Mouse (Mus musculus): ENCODE measurements around the gene Pdcd7. TPM values are rescaled to one million over a fixed set of nuclear protein-coding genes. Genes with fewer than 3 reads are reported as not detected.
A peak's percentile ranks its signal among the peaks of the same experiment; 100 is the strongest.

Pdcd7 gene
- total RNA-seq, 2 experiments from 2014 or later = 10.3 to 12.6 TPM

DNA sequence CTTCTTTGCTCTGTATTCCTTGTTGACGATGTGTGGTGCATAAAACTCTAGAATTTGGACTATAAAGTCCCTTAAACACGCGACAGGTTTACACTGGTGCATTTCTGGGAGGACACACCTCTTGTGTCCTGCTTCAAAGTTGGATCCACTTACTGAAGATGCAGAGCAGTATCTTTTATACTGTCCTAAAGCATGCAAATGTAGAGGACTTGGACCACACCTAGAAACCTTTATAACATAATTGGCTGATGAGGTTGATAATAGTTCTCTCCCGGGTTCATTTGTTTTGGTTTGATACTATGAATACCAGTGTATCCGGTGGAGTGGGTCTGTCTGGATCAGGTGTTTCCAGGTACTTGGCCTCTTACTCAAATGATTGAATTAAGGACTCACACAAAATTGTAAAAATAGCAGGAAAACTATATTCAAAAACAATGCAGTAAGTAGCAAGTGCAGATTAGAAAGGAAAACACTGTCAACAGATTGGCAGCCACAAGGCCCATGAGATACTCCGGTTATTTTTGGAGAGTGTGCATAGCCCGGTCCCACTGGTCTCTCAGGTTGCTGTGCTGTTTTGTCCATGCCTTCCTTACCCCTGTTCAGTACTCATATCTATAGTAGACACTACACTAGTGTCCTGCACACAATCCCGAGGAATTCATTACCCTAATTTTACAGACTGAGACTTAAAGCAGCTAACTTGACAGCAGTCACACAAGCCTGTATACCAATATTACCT lies 1.4 kb downstream of the Pdcd7 start:
- intact Hi-C loops (cut with DNase I) = no loop called here
- no peak for DNase-seq

DNA sequence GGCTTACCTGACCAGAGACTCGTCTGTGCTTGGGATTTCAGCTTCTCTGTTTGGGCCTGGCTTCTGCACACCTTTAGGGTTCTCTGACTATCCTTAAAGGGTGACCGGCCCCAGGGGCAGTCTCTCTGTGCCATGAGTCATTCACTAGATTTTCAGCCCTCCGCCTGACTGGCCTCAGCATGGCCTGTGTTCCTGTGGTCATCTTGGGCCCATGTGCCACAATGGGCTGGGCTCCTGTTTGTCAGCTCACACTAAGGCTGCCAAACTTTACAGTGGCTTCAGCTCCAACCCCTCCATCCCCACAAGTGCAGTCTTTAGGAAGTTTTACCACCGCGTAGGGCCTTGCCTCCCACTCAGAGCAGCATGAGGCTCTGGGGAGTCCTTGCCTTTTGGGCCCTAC lies 7.3 kb downstream of the Pdcd7 start:
- no peak for DNase-seq
- intact Hi-C loops (cut with DNase I) = no loop called here

DNA sequence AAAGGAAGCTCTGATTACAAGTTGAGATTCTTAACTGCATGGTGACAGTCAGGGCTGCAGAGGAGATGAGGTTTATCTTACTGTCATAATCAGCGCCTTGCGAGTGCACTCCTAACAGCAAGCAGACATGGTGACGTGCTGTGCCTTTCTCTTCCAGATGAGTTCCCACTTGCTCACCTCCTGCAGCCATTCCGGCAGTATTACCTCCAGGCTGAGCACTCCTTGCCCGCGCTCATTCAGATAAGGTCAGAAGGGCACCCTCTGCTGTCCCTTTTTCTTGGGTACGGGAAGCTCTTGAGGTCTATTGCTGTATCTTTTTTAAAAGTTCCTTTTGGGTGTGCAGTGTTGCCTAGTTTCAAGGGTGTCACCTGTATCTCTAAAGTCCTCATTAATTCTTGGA lies 10.7 kb downstream of the Pdcd7 start:
- intact Hi-C loops (cut with DNase I) = no loop called here
- no peak for DNase-seq

DNA sequence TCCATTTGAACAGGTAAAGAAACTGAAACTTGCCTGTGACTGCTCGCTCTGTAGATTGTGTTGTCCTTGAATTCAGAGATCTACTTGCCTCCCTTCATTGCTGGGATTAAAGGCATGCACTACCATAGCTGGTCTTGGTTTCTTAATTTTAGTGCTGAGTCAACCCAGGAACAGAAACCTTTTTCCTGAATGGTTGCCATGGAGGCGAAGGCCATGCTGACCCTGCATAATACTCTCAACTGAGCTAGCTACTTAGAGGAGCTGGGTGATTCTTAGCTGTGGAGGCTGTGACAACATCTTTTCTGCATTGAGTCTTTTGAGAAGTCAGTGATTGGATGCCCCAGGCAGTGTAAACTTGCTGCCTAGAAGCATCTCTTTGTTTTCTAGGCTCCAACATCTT lies 11.1 kb downstream of the Pdcd7 start:
- no peak for DNase-seq
- intact Hi-C loops (cut with DNase I) = no loop called here

DNA sequence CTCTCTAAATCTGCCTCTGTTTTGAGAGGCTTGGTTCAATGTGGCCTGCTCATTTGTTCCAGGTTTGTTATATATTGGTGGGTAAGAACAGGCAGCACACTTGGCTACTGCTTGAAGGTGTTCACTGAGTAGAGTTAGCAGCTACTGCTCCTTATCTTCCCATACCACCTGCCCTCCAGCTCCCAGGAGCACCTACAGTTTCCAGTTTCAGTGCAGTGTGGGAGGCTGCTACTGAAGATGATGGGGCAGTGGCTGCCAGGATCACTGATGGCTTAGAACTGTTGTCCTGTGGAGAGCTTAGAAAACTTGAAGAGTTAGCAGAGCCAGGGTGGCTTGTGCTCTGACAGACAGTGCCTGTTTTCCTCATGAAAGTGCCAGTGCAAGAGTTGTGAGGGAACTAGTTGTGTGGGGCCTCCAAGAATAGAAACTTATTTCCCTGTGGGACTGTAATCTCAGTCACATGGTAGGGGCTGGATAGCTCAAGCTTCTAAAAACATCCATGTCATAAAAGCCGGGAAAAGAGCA lies 13.1 kb downstream of the Pdcd7 start:
- intact Hi-C loops (cut with DNase I) = no loop called here
- no peak for DNase-seq

DNA sequence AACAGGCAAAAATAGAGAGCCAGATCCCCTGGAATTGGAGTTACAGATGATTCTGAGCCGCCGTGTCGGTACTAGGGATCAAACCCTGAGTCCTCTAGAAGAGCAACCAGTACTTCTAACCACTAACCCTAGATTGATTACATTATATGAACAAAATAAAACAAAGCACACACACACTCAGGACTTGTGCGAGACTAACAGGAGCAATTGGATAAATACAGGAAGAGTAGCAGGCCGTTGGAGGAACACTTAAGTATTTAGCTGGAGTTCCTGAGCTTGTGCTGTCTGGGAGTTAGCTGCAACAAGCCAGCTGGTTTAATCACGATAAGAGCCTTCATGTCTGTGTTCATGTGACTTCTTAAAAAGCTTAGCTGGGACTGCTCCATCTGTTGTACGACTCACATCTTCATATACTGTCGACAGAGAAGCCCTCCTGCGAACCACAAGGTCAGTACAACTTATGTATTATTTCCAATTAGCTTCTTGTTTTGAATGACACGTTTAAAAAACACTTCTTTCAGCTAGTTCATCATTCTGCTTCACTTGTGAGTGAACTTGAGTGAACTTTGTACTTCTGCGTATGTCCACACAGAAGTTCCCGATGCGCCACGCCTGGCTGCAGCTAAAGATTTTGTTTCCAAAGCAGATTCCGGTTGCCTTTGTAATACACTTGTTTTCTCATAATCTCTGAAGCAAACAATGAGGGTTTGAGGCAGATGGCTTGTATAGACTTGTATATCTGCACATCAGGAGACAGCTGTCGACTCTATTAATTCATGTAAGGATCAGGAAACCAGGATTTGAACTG lies 14.9 kb downstream of the Pdcd7 start, which contains the start of gene Ubap1l:
Gene Ubap1l, plus strand, starts transcription at position 401 of the 808 bp plus-strand sequence.
- no peak for DNase-seq
- intact Hi-C loops (cut with DNase I) = no loop called here

DNA sequence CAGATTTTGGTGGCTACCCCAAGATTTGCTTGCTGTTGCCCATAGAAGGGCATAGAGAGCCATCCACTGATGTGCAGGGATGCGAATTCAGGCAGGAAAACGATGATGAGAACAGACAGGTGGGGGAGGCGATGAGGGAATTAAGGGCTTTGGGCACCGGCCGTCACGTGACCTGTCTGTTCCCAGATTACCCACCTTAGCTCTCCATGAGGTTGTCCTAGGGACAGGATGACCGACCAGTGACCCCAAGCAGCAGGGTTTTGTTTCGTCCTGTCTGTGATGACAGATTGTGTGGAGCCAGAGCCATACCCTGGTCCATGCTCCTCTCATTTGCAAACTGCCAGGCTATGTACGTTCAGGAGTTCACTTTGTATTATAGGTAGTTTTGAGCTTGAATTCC lies 17.8 kb downstream of the Pdcd7 start:
- intact Hi-C loops (cut with DNase I) = no loop called here
- no peak for DNase-seq

DNA sequence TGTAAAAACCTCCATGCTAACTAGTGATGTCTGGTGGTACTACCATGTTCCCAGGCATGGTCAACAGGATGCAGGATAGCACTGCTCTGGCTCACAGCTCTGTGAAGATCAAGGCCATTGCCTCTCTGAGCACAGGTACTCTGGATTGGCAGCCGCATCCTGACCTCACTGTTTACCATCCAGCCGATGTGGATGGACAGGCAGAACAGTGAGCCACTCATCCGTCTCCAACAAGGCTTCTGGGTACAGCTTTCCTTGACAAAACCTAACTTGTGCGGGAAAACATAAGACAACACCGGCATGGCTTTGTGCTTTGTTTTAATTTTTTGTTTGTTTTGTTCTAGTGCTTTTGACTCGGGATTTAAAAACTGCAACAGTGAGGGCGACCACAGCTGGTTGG lies 19.8 kb downstream of the Pdcd7 start:
- intact Hi-C loops (cut with DNase I) = no loop called here
- no peak for DNase-seq

DNA sequence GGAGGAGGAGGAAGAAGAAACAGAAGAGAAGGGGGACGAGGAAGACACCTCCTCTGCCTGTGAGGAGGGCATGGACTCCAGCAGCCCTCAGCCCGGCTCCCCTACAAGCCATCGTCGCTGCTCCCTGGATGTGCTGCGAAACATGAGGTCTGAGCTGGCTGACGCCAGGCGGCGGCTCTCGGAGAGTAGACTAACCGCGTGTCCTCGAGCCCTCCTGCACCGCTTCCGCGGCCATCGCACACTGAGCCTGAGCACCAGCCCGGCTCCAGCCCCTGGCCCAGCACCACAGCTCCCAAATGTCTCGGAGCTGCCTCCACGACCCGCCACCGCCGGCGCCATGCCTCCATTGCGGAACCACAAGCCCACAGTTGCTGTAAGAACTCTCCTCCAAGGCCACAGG lies 25.9 kb downstream of the Pdcd7 start:
- intact Hi-C loops (cut with DNase I) = loop anchor here (2.0 kb wide), 1 partner anchor 59 kb away; no protein-coding TSS in a partner anchor
- DNase-seq = no peak

DNA sequence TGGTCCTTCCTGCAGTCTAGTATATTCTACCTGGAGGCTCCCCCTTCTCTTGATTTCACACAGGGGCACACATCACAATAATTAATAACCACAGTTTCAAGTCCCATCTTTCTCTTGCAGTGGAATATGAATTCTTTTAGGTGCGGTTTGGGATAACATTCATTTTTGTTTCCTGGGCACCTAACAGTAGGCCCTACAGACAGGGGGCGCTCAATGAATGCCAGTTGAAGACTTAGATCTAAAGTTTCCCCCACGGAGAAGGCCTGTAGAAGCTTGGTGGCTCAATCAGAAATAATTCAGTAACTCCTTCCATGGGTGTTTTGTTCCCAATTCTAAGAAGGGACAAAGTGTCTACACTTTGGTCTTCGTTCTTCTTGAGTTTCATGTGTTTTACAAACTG lies 26.5 kb downstream of the Pdcd7 start:
- intact Hi-C loops (cut with DNase I) = loop anchor here (2.0 kb wide), 1 partner anchor 58 kb away; no protein-coding TSS in a partner anchor
- DNase-seq = peak in 1 of 2 experiments; percentile 30

DNA sequence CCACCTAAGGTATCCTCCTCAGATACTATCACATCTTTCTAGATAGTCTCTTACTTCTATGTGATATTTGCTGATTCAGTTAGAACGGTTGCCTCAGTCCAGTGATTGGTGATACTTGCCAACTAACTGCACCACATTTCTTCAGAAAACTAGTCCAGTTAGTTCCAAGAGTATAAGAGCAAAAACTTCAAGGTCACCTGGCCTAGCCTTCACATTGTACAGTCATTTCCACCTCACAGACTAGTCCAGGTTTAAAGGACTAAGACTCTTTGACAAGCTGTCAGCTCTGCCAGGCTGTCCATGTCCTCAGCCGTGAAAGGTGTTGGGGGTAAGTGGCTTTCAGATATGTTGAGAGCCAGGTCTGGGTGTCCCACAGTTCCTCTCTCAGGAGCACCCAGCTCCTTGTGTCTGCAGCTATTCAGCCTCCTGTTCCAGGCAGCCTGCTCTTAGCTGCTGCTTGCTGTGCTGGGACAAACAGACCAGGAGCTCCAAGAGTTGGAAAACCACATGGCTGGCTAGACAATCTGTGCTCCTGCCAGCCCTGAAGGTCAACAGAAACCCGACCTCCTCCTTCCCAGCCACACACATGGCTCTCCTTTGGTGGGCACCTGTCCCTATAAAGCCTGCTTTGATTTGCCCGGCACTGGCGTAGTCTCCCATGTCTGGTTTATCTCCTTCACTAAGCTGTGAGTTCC lies 28.7 kb downstream of the Pdcd7 start:
- peak in 1 of 2 experiments; percentile 37 for DNase-seq
- intact Hi-C loops (cut with DNase I) = no loop called here

DNA sequence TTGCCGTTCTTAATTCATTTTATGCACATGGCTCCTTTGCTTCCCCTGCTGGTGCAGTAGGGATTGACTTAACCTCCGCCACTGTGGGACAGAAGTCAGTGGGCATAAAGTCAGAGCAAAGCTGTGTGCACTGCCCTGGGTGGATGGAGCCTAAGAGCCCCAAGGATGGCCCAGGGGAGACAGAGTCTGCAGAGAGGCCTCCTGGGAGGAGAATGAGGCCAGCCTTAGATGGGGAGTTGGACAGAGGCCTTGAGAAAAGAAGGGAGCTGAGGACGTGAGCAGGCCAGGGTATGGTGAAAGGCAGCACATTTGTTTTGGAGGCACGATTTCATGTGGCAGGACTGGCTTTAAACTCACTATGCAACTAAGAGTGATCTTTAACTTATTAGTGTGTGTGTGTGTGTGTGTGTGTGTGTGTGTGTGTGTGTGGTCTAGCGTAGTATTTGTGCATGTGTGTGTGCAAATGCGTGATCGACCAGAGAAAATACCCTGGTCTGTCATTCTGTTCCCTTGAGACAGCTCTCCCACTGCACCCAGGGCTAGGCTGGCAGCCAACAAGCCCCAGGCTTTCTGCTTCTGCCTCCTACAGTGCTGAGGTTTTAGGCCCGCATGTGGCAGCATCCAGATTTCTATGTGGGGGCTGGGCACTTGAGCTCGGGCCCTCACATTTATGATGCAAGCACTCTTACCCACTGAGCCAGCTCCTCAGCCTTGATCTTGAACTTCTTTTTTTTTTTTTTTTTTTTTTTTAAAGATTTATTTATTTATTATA lies 29.4 kb downstream of the Pdcd7 start:
- no peak for DNase-seq
- intact Hi-C loops (cut with DNase I) = no loop called here

DNA sequence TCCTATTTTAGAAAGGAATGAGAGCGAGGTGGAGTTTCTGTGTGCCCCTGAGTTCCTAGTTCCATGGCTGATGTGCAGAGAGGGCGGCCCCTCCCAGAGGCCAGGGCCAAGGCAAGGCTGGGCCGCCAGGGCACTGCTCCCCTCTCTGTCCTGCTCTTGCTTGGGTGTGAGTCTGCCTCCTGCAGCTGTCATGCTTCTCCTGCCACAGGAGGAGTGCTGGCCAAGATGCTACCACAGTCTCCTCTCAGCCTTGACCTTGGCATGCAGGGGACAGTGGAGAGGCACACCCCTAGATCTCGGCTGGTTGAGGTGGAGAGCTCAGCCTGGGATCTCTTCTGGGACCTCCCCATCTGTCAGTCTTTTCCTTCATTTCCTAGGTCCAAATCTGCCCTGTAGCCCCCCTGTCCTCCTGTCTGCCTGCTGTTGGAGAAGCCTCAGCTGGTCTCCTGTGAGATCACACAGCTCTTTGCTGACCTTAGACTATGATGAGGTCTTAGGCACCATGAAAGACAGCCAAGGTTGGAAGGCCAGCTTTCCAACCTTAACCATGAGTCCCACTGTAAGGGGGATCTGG lies 35.2 kb downstream of the Pdcd7 start:
- intact Hi-C loops (cut with DNase I) = no loop called here
- DNase-seq = no peak

DNA sequence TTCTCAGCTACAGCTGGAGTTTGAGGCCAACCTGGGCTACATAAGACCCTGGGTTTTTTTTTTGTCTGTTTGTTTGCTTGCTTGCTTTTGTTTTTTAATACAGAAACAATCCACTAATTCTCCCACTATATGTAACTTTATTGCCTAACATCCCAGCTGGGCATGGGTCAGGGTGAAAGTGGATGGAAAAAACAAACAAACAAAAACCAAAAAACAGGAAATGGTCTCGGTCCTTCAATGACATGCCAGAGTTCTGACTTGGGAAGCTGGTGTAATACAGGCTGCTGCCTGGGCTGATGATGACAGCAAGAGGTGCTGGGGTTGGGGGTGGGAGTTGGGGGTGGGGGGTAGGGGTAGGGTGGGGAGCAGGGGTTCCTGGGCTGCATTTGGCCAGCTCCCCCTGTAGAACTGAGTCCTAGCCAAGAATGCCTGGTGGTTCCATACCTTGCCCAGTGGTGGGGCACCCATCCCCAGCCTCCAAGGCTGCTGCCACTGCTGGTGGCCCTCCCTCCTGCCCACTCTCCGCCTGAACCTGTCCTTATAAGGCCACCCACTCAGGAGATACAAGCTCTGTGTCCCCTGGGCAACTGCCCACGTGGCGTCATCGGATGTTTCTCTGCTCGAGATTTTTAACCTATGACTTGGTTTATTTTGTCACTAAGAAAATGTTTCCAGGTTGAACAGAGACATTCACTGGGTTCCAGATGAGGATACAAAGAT lies 36.3 kb downstream of the Pdcd7 start:
- intact Hi-C loops (cut with DNase I) = no loop called here
- no peak for DNase-seq

DNA sequence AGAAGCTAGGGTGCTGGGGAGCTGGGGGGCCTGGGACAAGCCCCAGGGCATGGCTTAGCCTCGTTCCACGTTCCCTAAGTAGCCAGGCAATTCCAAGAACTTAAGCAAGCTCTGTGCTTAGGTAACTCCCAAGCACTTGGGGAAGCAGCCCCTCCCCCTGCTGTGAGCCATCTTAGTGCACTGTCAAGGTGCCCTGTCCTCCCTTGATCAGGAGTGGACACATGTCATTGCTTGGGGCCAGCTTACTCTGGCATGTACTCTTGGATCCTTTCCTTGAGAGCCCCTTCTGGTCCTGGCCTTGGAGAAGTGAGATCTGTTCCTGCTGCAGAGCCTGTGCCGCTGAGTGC lies 36.8 kb downstream of the Pdcd7 start:
- intact Hi-C loops (cut with DNase I) = no loop called here
- DNase-seq = no peak

DNA sequence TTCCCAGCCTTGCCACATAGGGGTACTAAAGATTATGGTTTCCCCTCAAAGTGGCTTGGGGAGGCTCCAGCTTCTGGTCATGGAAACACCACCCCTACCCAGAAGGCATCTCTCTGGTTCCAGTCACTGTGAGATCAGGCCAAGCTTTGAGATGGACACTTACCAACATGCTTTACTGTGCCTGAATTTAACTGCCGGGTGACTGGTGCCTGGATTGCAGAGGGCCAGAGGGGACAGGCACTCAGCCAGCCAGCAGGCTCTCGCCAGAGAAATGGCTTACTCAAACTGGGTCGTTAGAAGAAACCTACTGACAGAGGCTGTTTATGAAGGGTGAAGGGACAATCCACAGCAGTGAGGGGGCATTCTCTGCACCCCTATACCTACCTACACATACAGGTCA lies 38.4 kb downstream of the Pdcd7 start:
- peak in 1 of 2 experiments; percentile 46 for DNase-seq

DNA sequence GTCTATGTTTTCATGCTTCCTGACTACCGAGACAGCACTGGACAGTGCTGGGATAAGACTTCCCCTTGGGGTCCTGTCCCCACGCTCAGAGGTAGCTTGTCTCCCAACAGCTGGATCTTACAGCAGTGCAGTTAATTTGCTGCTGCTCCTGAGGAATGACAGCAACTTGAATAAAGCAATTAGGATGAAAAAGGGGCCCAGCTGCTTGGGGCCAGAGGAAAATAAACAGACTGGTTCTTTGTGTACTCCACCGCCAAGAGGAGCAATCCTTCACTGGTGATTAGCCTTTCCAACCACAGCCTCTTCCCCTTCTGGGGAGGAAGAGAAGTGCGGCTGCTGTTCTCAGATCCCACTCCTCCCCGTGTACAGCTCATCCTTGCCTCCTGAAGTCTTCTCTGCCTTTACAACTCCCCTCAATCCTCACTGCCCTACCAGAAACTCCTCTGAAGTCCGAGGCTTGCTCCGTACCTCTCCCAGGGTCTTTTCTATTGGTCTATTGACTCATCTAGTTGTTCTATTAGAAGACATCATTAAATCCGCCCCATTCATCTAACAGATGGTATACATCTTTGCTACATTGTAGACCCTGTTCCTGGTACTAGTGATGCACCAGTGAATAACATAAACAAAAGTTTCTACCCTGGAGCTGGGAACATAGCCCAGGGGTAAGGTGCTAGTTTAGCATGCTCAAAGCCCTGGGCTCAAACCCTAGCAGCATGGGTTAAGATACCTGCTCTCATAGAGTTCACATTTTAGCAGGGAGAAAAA lies 40.7 kb downstream of the Pdcd7 start:
- DNase-seq = no peak
- intact Hi-C loops (cut with DNase I) = no loop called here

More for the DNA sequence above, 38.4 kb downstream of the Pdcd7 start:
- intact Hi-C loops (cut with DNase I) = no loop called here

DNA sequence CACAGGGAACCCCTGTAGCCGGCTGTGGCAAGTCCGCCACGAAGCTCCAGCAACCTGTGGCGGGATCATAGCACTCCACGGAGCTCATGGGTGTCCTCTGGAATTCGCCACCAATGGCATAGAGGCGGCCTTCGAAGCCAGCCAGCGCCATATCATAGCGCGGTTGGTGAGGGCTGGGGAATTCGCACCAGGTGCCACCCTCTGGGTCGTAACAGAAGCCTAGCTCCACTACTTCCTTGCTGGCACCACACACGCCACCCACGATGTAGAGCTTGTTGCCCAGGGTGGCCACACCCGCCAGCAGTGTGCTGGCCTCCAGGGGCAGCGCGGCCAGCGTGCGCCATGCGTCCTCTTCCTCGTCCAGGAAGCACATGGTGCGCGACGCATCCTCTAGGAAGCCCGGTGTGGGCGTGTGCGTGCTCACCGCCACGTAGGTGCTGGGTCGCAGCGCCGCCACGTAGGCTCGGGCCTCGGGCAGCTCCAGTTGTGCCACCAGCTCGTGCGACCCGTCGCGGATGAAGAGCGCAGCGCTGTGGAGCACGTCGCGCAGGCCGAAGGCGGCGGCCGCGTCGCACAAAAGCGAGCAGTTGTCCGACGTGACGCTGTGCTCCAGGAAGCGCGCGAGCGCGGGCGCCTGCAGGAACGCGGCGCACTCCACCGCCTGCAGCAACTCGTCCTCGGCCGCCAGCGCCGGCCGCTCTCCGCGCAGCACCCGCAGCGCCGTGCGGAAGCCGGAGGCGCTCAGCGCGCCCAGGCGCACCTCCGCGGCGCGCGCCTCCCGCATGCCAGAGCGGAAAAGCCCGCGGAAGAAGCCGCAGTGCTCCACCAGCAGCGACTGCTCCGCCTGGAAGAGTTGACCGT lies 45.1 kb downstream of the Pdcd7 start:
- no peak for DNase-seq
- intact Hi-C loops (cut with DNase I) = no loop called here

All from gastrocnemius, postnatal 36 days (tissue).